Mouse (Mus musculus) midbrain, embryonic 12.5 days (tissue): ENCODE results near the gene Tmem164. TPM values are rescaled to one million over a fixed set of nuclear protein-coding genes. Genes with fewer than 3 reads are reported as not detected.

Source experiments
- ATAC-seq: fragments of 200-750 bp; cut with Nextera tagmentation; 2 replicates; pipeline ENCODE4 v1.8.0; 2017; ENCODE audit warnings: low read depth, moderate TSS enrichment, moderate library complexity; ENCODE audit not compliant: low FRiP score
- H3K27ac ChIP-seq: fragments of 300-500 bp; sonication (generic); replicated peaks from 2 replicates; pipeline ENCODE4 v1.5.1; 2016; ENCODE audit warnings: mild to moderate bottlenecking
- H3K27me3 ChIP-seq: fragments of 300-500 bp; sonication (generic); 2 replicates; pipeline ENCODE4 v1.6.1; 2016; ENCODE audit warnings: mild to moderate bottlenecking
- H3K36me3 ChIP-seq: fragments of 300-500 bp; sonication (generic); 2 replicates; pipeline ENCODE4 v1.6.1; 2016
- H3K4me1 ChIP-seq: fragments of 300-500 bp; sonication (generic); 2 replicates; pipeline ENCODE4 v1.6.1; 2016
- H3K4me2 ChIP-seq: fragments of 300-500 bp; sonication (generic); replicated peaks from 2 replicates; pipeline ENCODE4 v1.6.1; 2016; ENCODE audit warnings: mild to moderate bottlenecking, moderate library complexity
- H3K4me3 ChIP-seq: fragments of 300-500 bp; sonication (generic); 2 replicates; pipeline ENCODE4 v1.5.1; 2016; ENCODE audit warnings: mild to moderate bottlenecking
- H3K9ac ChIP-seq: fragments of 300-500 bp; sonication (generic); replicated peaks from 2 replicates; pipeline ENCODE4 v1.6.1; 2016; ENCODE audit warnings: mild to moderate bottlenecking, moderate library complexity
- H3K9me3 ChIP-seq: fragments of 300-500 bp; sonication (generic); 2 replicates; pipeline ENCODE4 v1.6.1; 2016; ENCODE audit warnings: mild to moderate bottlenecking
- WGBS: fragments of 180-500 bp; shearing (Covaris S2); methylation state at CpG from one replicate; pipeline ENCODE4 v1.1.7; 2016; 5-methylcytosine and 5-hydroxymethylcytosine counted together
- polyA plus RNA-seq: library from polyadenylated mRNA; unstranded; fragments of >200 nt; fragmentation: Nextera tagmentation; extraction: Ambion mirVana; gene quantifications from 2 replicates; pipeline ENCODE4 v1.2.1, GENCODE M21; 2016

The Tmem164 gene
- polyA plus RNA-seq, 1 experiment from 2014 or later = 47.3 TPM

- no peak for ATAC-seq
- no peak overlapping the region for H3K27ac ChIP-seq
- peaks cover 25% of the 10 kb centered on the region for H3K27me3 ChIP-seq
- H3K36me3 ChIP-seq = no peaks in the 10 kb centered on the region
- no peaks in the 10 kb centered on the region for H3K9me3 ChIP-seq
- 83% methylated on average over 6 of the region's 7 CpGs for WGBS
- H3K9ac ChIP-seq = no peak overlapping the region
- H3K4me2 ChIP-seq = no peak overlapping the region
- no peaks in the 10 kb centered on the region for H3K4me1 ChIP-seq
- no peak overlapping the region for H3K4me3 ChIP-seq
Measured at GRCm38 (mm10) chrX:142763337-142763736, 82.1 kb downstream of the Tmem164 start.

GRCm38 (mm10) chrX:142769698-142770097, 88.5 kb downstream of the Tmem164 start:
- no peak overlapping the region for H3K9ac ChIP-seq
- no peaks in the 10 kb centered on the region for H3K36me3 ChIP-seq
- H3K9me3 ChIP-seq = no peaks in the 10 kb centered on the region
- no peaks in the 10 kb centered on the region for H3K4me1 ChIP-seq
- H3K27ac ChIP-seq = no peak overlapping the region
- H3K4me2 ChIP-seq = no peak overlapping the region
- H3K4me3 ChIP-seq = no peak overlapping the region
- WGBS = 79% methylated on average over 6 of the region's 6 CpGs
- ATAC-seq = no peak
- H3K27me3 ChIP-seq = peaks cover 12% of the 10 kb centered on the region

GRCm38 (mm10) chrX:142773658-142774057, 92.5 kb downstream of the Tmem164 start:
- Histone ChIP-seq H3K4me2 (no peak overlapping the region), H3K27ac (no peak overlapping the region), H3K4me1 (no peaks in the 10 kb centered on the region), H3K9ac (no peak overlapping the region), H3K9me3 (no peaks in the 10 kb centered on the region), H3K27me3 (peaks cover 25% of the 10 kb centered on the region), H3K4me3 (no peak overlapping the region), H3K36me3 (no peaks in the 10 kb centered on the region)
- ATAC-seq = no peak
- WGBS = 88% methylated on average over 4 of the region's 4 CpGs

GRCm38 (mm10) chrX:142776131-142776530, 94.9 kb downstream of the Tmem164 start:
- Histone ChIP-seq H3K27ac (no peak overlapping the region), H3K36me3 (no peaks in the 10 kb centered on the region), H3K9ac (no peak overlapping the region), H3K4me3 (no peak overlapping the region), H3K4me1 (no peaks in the 10 kb centered on the region), H3K9me3 (no peaks in the 10 kb centered on the region), H3K27me3 (peaks cover 21% of the 10 kb centered on the region), H3K4me2 (no peak overlapping the region)
- WGBS = 64% methylated on average over 4 of the region's 4 CpGs
- ATAC-seq = no peak

- Histone ChIP-seq H3K4me1 (no peaks in the 10 kb centered on the region), H3K9me3 (no peaks in the 10 kb centered on the region), H3K4me3 (no peak overlapping the region), H3K9ac (no peak overlapping the region), H3K27me3 (peaks cover 20% of the 10 kb centered on the region), H3K4me2 (no peak overlapping the region), H3K27ac (no peak overlapping the region), H3K36me3 (no peaks in the 10 kb centered on the region)
- WGBS = 83% methylated on average over 6 of the region's 6 CpGs
- ATAC-seq = no peak
Measured at GRCm38 (mm10) chrX:142778638-142779037, 97.4 kb downstream of the Tmem164 start.

- Histone ChIP-seq H3K36me3 (no peaks in the 10 kb centered on the region), H3K4me2 (no peak overlapping the region), H3K9me3 (no peaks in the 10 kb centered on the region), H3K9ac (no peak overlapping the region), H3K4me3 (no peak overlapping the region), H3K27me3 (peaks cover 10% of the 10 kb centered on the region; the same call in 1 of the 2 replicates), H3K27ac (no peak overlapping the region; the same call in 1 of the 2 replicates), H3K4me1 (no peaks in the 10 kb centered on the region)
- no peak for ATAC-seq
- 73% methylated on average over 10 of the region's 10 CpGs for WGBS
Measured at GRCm38 (mm10) chrX:142786160-142787052, 105.2 kb downstream of the Tmem164 start.

- no peak for ATAC-seq
- H3K9me3 ChIP-seq = no peaks in the 10 kb centered on the region
- H3K27me3 ChIP-seq = 0 out of 2 replicates have a peak, but pooled peaks cover 7% of the 10 kb centered on the region
- WGBS = 87% methylated on average over 2 of the region's 2 CpGs
- no peak overlapping the region for H3K4me2 ChIP-seq
- H3K4me1 ChIP-seq = no peaks in the 10 kb centered on the region
- no peak overlapping the region for H3K4me3 ChIP-seq
- no peaks in the 10 kb centered on the region for H3K36me3 ChIP-seq
- no peak overlapping the region for H3K27ac ChIP-seq
- no peak overlapping the region for H3K9ac ChIP-seq
Measured at GRCm38 (mm10) chrX:142792185-142792584, 111.0 kb downstream of the Tmem164 start.

GRCm38 (mm10) chrX:142794069-142794610, 112.9 kb downstream of the Tmem164 start:
- no peak overlapping the region for H3K9ac ChIP-seq
- no peaks in the 10 kb centered on the region for H3K9me3 ChIP-seq
- H3K4me3 ChIP-seq = no peak overlapping the region
- WGBS = 64% methylated on average over 4 of the region's 4 CpGs
- no peak overlapping the region for H3K27ac ChIP-seq
- no peaks in the 10 kb centered on the region for H3K36me3 ChIP-seq
- H3K4me1 ChIP-seq = no peaks in the 10 kb centered on the region
- H3K4me2 ChIP-seq = no peak overlapping the region
- peaks cover 4% of the 10 kb centered on the region; the same call in 1 of the 2 replicates for H3K27me3 ChIP-seq
- no peak for ATAC-seq

GRCm38 (mm10) chrX:142804596-142804995, 123.4 kb downstream of the Tmem164 start:
- no peaks in the 10 kb centered on the region for H3K9me3 ChIP-seq
- no peaks in the 10 kb centered on the region for H3K4me1 ChIP-seq
- WGBS = 91% methylated on average over 3 of the region's 3 CpGs
- H3K36me3 ChIP-seq = no peaks in the 10 kb centered on the region
- H3K4me3 ChIP-seq = no peak overlapping the region
- H3K9ac ChIP-seq = no peak overlapping the region
- ATAC-seq = no peak
- H3K27ac ChIP-seq = no peak overlapping the region
- H3K27me3 ChIP-seq = peaks cover 13% of the 10 kb centered on the region; the same call in 1 of the 2 replicates
- H3K4me2 ChIP-seq = no peak overlapping the region

GRCm38 (mm10) chrX:142806126-142806525, 124.9 kb downstream of the Tmem164 start:
- Histone ChIP-seq H3K4me3 (no peak overlapping the region), H3K27ac (no peak overlapping the region), H3K9ac (no peak overlapping the region), H3K36me3 (no peaks in the 10 kb centered on the region), H3K4me1 (no peaks in the 10 kb centered on the region), H3K9me3 (no peaks in the 10 kb centered on the region), H3K4me2 (no peak overlapping the region), H3K27me3 (peaks cover 13% of the 10 kb centered on the region; the same call in 1 of the 2 replicates)
- ATAC-seq = no peak
- 87% methylated on average over 6 of the region's 6 CpGs for WGBS

GRCm38 (mm10) chrX:142806620-142807061, 125.4 kb downstream of the Tmem164 start:
- Histone ChIP-seq H3K4me1 (no peaks in the 10 kb centered on the region), H3K36me3 (no peaks in the 10 kb centered on the region), H3K27me3 (peaks cover 13% of the 10 kb centered on the region; the same call in 1 of the 2 replicates), H3K9me3 (no peaks in the 10 kb centered on the region), H3K9ac (no peak overlapping the region), H3K4me2 (no peak overlapping the region), H3K27ac (no peak overlapping the region), H3K4me3 (no peak overlapping the region)
- WGBS = 37% methylated on average over 10 of the region's 10 CpGs
- ATAC-seq = no peak

- Histone ChIP-seq H3K9me3 (no peaks in the 10 kb centered on the region), H3K27ac (no peak overlapping the region), H3K36me3 (no peaks in the 10 kb centered on the region), H3K9ac (no peak overlapping the region), H3K27me3 (peaks cover 13% of the 10 kb centered on the region; the same call in 1 of the 2 replicates), H3K4me1 (no peaks in the 10 kb centered on the region), H3K4me2 (no peak overlapping the region), H3K4me3 (no peak overlapping the region)
- no peak for ATAC-seq
- 49% methylated on average over 9 of the region's 9 CpGs for WGBS
Measured at GRCm38 (mm10) chrX:142808411-142808810, 127.2 kb downstream of the Tmem164 start.
